In genomic region chr8:94087964-94088363, GRCm38 (mm10) we compare ENCODE assay signal across 33 mouse cellular contexts. TPM values are rescaled to one million over a fixed set of nuclear protein-coding genes. Genes with fewer than 3 reads are reported as not detected.
"Had no signal": no experiment of that assay in that cellular context is flagged by ENCODE, and none has a peak within 500 bp of the region (broad histone marks: within the 10 kb centered on the region; RNA-seq: fewer than 3 reads in every experiment).

No protein-coding gene starts in this region.

- H3K4me3 ChIP-seq: embryonic facial prominence, embryonic 12.5 days; embryonic facial prominence, embryonic 13.5 days; embryonic facial prominence, embryonic 15.5 days; erythroblast, embryonic 14.5 days; forebrain, embryonic 10.5 days; forebrain, embryonic 12.5 days; forebrain, embryonic 13.5 days; forebrain, embryonic 15.5 days; gastrocnemius, adult 2 months; heart, adult 2 months; heart, embryonic 10.5 days had no signal

- H3K9me3 ChIP-seq: embryonic facial prominence, embryonic 12.5 days; embryonic facial prominence, embryonic 13.5 days; embryonic facial prominence, embryonic 15.5 days; forebrain, embryonic 10.5 days; forebrain, embryonic 12.5 days; forebrain, embryonic 13.5 days; forebrain, embryonic 15.5 days; heart, embryonic 10.5 days had no signal

- H3K27ac ChIP-seq: embryonic facial prominence, embryonic 12.5 days; embryonic facial prominence, embryonic 13.5 days; embryonic facial prominence, embryonic 15.5 days; forebrain, embryonic 10.5 days; forebrain, embryonic 12.5 days; forebrain, embryonic 13.5 days; forebrain, embryonic 15.5 days; gastrocnemius, adult 2 months; heart, adult 2 months; heart, embryonic 10.5 days had no signal

- H3K4me2 ChIP-seq: embryonic facial prominence, embryonic 12.5 days; embryonic facial prominence, embryonic 13.5 days; embryonic facial prominence, embryonic 15.5 days; forebrain, embryonic 12.5 days; forebrain, embryonic 13.5 days; forebrain, embryonic 15.5 days had no signal

- H3K4me1 ChIP-seq: embryonic facial prominence, embryonic 12.5 days; embryonic facial prominence, embryonic 13.5 days; embryonic facial prominence, embryonic 15.5 days; forebrain, embryonic 12.5 days; forebrain, embryonic 13.5 days; forebrain, embryonic 15.5 days; heart, embryonic 10.5 days had no signal

- H3K36me3 ChIP-seq: embryonic facial prominence, embryonic 12.5 days had no signal

- H3K27me3 ChIP-seq: embryonic facial prominence, embryonic 12.5 days; embryonic facial prominence, embryonic 13.5 days; embryonic facial prominence, embryonic 15.5 days; forebrain, embryonic 12.5 days; forebrain, embryonic 13.5 days; forebrain, embryonic 15.5 days had no signal

- DNase-seq: cerebellum, adult 2 months; cerebellum, adult 8-10 months; cerebellum, adult 9-10 months; cerebellum, adult 9-11 months; cerebellum, postnatal 10 days; cerebellum, postnatal 14 days; cerebellum, postnatal 25 days; cerebellum, postnatal 36 days; forebrain, postnatal 0 days; gastrocnemius, adult 2 months; gastrocnemius, postnatal 10 days; gastrocnemius, postnatal 14 days; gastrocnemius, postnatal 25 days; gastrocnemius, postnatal 36 days; heart, adult 11 months; heart, adult 18-20 months; heart, adult 2 months had no signal

RNA-seq across cellular contexts. Expression of gene Mt4, which starts 49.0 kb away (rescaled TPM):
- polyA plus RNA-seq: cerebellum, adult 2 months; cortical plate, adult 2 months; embryonic facial prominence, embryonic 11.5 days; embryonic facial prominence, embryonic 12.5 days; embryonic facial prominence, embryonic 13.5 days; erythroblast, embryonic 14.5 days; forebrain, embryonic 10.5 days; forebrain, embryonic 11.5 days; forebrain, embryonic 12.5 days; forebrain, embryonic 13.5 days; forebrain, embryonic 14.5 days; forebrain, embryonic 15.5 days; forebrain, embryonic 16.5 days; forebrain, postnatal 0 days; frontal cortex, adult 2 months; gonadal fat pad, adult 2 months; heart, adult 2 months; heart, embryonic 10.5 days had no signal
